Mouse (Mus musculus): ENCODE data around the gene Parva. TPM values are rescaled to one million over a fixed set of nuclear protein-coding genes. Genes with fewer than 3 reads are reported as not detected.

The Parva gene
- polyA plus RNA-seq, 1 experiment from 2014 or later = 50.9 TPM

- Histone ChIP-seq H3K4me1 (peaks cover 42% of the 10 kb centered on the region), H3K27ac (replicated peaks) (peak overlapping the region; percentile 63), H3K4me3 (no peak overlapping the region), H3K27me3 (ENCODE audit: low read depth, poor library complexity, severe bottlenecking) (no peaks in the 10 kb centered on the region), H3K9me3 (replicated peaks) (no peaks in the 10 kb centered on the region), H3K36me3 (no peaks in the 10 kb centered on the region)
- WGBS = 9% methylated on average over 2 of the region's 2 CpGs
- DNase-seq (ENCODE audit: low spot score) = no peak
These were observed 35.8 kb downstream of the Parva start for GRCm38 (mm10) chr7:112463074-112463473.

GRCm38 (mm10) chr7:112465920-112466319, 38.6 kb downstream of the Parva start:
- peaks cover 54% of the 10 kb centered on the region for H3K4me1 ChIP-seq
- DNase-seq (ENCODE audit: low spot score) = no peak
- no peaks in the 10 kb centered on the region for H3K9me3 ChIP-seq (replicated peaks)
- H3K27me3 ChIP-seq (ENCODE audit: low read depth, poor library complexity, severe bottlenecking) = no peaks in the 10 kb centered on the region
- H3K4me3 ChIP-seq = no peak overlapping the region
- H3K36me3 ChIP-seq = no peaks in the 10 kb centered on the region
- 78% methylated on average over 3 of the region's 3 CpGs for WGBS
- no peak overlapping the region for H3K27ac ChIP-seq (replicated peaks)

- H3K4me3 ChIP-seq = no peak overlapping the region
- no peaks in the 10 kb centered on the region for H3K9me3 ChIP-seq (replicated peaks)
- peak overlapping the region; percentile 83 for H3K27ac ChIP-seq (replicated peaks)
- no peaks in the 10 kb centered on the region for H3K27me3 ChIP-seq (ENCODE audit: low read depth, poor library complexity, severe bottlenecking)
- peaks cover 58% of the 10 kb centered on the region for H3K4me1 ChIP-seq
- 54% methylated on average over 3 of the region's 3 CpGs for WGBS
- no peaks in the 10 kb centered on the region for H3K36me3 ChIP-seq
- DNase-seq (ENCODE audit: low spot score) = no peak
These were observed 39.5 kb downstream of the Parva start for GRCm38 (mm10) chr7:112466786-112467185.

GRCm38 (mm10) chr7:112467687-112468111, 40.4 kb downstream of the Parva start:
- 12% methylated on average over 11 of the region's 11 CpGs for WGBS

GRCm38 (mm10) chr7:112469817-112470216, 42.5 kb downstream of the Parva start:
- Histone ChIP-seq H3K9me3 (replicated peaks) (no peaks in the 10 kb centered on the region), H3K4me1 (peaks cover 68% of the 10 kb centered on the region), H3K4me3 (no peak overlapping the region), H3K27ac (replicated peaks) (no peak overlapping the region), H3K27me3 (ENCODE audit: low read depth, poor library complexity, severe bottlenecking) (no peaks in the 10 kb centered on the region; the same call in 1 of the 2 replicates), H3K36me3 (no peaks in the 10 kb centered on the region)
- WGBS = 53% methylated on average over 5 of the region's 5 CpGs
- DNase-seq (ENCODE audit: low spot score) = peak; percentile 76

More at GRCm38 (mm10) chr7:112467687-112468111, 40.4 kb downstream of the Parva start:
- Histone ChIP-seq H3K4me1 (peaks cover 58% of the 10 kb centered on the region), H3K27ac (replicated peaks) (peak overlapping the region; percentile 83), H3K36me3 (no peaks in the 10 kb centered on the region), H3K27me3 (ENCODE audit: low read depth, poor library complexity, severe bottlenecking) (no peaks in the 10 kb centered on the region), H3K4me3 (peak overlapping the region; percentile 14; the same call in 1 of the 2 replicates), H3K9me3 (replicated peaks) (no peaks in the 10 kb centered on the region)
- peak; percentile 83 for DNase-seq (ENCODE audit: low spot score)

- Histone ChIP-seq H3K27me3 (ENCODE audit: low read depth, poor library complexity, severe bottlenecking) (no peaks in the 10 kb centered on the region; the same call in 1 of the 2 replicates), H3K36me3 (no peaks in the 10 kb centered on the region), H3K4me3 (no peak overlapping the region), H3K27ac (replicated peaks) (no peak overlapping the region), H3K9me3 (replicated peaks) (no peaks in the 10 kb centered on the region), H3K4me1 (peaks cover 64% of the 10 kb centered on the region)
- 78% methylated on average over 7 of the region's 7 CpGs for WGBS
- DNase-seq (ENCODE audit: low spot score) = no peak
These were observed 44.0 kb downstream of the Parva start for GRCm38 (mm10) chr7:112471316-112471715.

- H3K4me3 ChIP-seq = no peak overlapping the region
- H3K27ac ChIP-seq (replicated peaks) = no peak overlapping the region
- H3K4me1 ChIP-seq = peaks cover 57% of the 10 kb centered on the region
- no peaks in the 10 kb centered on the region for H3K36me3 ChIP-seq
- WGBS = 80% methylated on average over 10 of the region's 10 CpGs
- DNase-seq (ENCODE audit: low spot score) = no peak
- H3K27me3 ChIP-seq (ENCODE audit: low read depth, poor library complexity, severe bottlenecking) = no peaks in the 10 kb centered on the region; the same call in 1 of the 2 replicates
- no peaks in the 10 kb centered on the region for H3K9me3 ChIP-seq (replicated peaks)
These were observed 44.9 kb downstream of the Parva start for GRCm38 (mm10) chr7:112472024-112472707.

GRCm38 (mm10) chr7:112472708-112473281, 45.5 kb downstream of the Parva start:
- WGBS = 54% methylated on average over 9 of the region's 9 CpGs
- Histone ChIP-seq H3K27ac (replicated peaks) (no peak overlapping the region), H3K27me3 (ENCODE audit: low read depth, poor library complexity, severe bottlenecking) (no peaks in the 10 kb centered on the region; the same call in 1 of the 2 replicates), H3K4me3 (no peak overlapping the region), H3K9me3 (replicated peaks) (no peaks in the 10 kb centered on the region), H3K4me1 (peaks cover 50% of the 10 kb centered on the region), H3K36me3 (no peaks in the 10 kb centered on the region)
- no peak for DNase-seq (ENCODE audit: low spot score)

- Histone ChIP-seq H3K36me3 (no peaks in the 10 kb centered on the region), H3K9me3 (replicated peaks) (no peaks in the 10 kb centered on the region), H3K27ac (replicated peaks) (peak overlapping the region; percentile 39), H3K4me1 (peaks cover 44% of the 10 kb centered on the region), H3K27me3 (ENCODE audit: low read depth, poor library complexity, severe bottlenecking) (no peaks in the 10 kb centered on the region; the same call in 1 of the 2 replicates), H3K4me3 (no peak overlapping the region)
- no peak for DNase-seq (ENCODE audit: low spot score)
- WGBS = 35% methylated on average over 14 of the region's 14 CpGs
These were observed 46.5 kb downstream of the Parva start for GRCm38 (mm10) chr7:112473649-112474435.

GRCm38 (mm10) chr7:112479116-112479515, 51.8 kb downstream of the Parva start:
- WGBS = 72% methylated on average over 6 of the region's 6 CpGs

GRCm38 (mm10) chr7:112481031-112481430, 53.7 kb downstream of the Parva start:
- Histone ChIP-seq H3K27me3 (ENCODE audit: low read depth, poor library complexity, severe bottlenecking) (no peaks in the 10 kb centered on the region), H3K4me3 (no peak overlapping the region), H3K4me1 (peaks cover 32% of the 10 kb centered on the region), H3K36me3 (no peaks in the 10 kb centered on the region), H3K27ac (replicated peaks) (no peak overlapping the region), H3K9me3 (replicated peaks) (no peaks in the 10 kb centered on the region)
- no peak for DNase-seq (ENCODE audit: low spot score)
- 88% methylated on average over 1 of the region's 1 CpGs for WGBS

More at GRCm38 (mm10) chr7:112479116-112479515, 51.8 kb downstream of the Parva start:
- Histone ChIP-seq H3K4me3 (no peak overlapping the region), H3K36me3 (no peaks in the 10 kb centered on the region), H3K4me1 (peaks cover 37% of the 10 kb centered on the region), H3K27me3 (ENCODE audit: low read depth, poor library complexity, severe bottlenecking) (no peaks in the 10 kb centered on the region), H3K27ac (replicated peaks) (0 out of 2 replicates have a peak overlapping the region, but pooled peaks have one; percentile 42), H3K9me3 (replicated peaks) (no peaks in the 10 kb centered on the region)
- DNase-seq (ENCODE audit: low spot score) = no peak

- WGBS = 94% methylated on average over 7 of the region's 7 CpGs
- no peaks in the 10 kb centered on the region for H3K9me3 ChIP-seq (replicated peaks)
- peaks cover 32% of the 10 kb centered on the region for H3K4me1 ChIP-seq
- H3K27me3 ChIP-seq (ENCODE audit: low read depth, poor library complexity, severe bottlenecking) = no peaks in the 10 kb centered on the region
- H3K36me3 ChIP-seq = no peaks in the 10 kb centered on the region
- peak overlapping the region; percentile 74 for H3K27ac ChIP-seq (replicated peaks)
- H3K4me3 ChIP-seq = no peak overlapping the region
- no peak for DNase-seq (ENCODE audit: low spot score)
These were observed 55.3 kb downstream of the Parva start for GRCm38 (mm10) chr7:112482572-112482971.
